Mouse (Mus musculus): Measurements from ENCODE around the gene Chic2. TPM values are rescaled to one million over a fixed set of nuclear protein-coding genes. Genes with fewer than 3 reads are reported as not detected.

Gene Chic2
- polyA plus RNA-seq, 1 experiment = 16.5 TPM

DNA sequence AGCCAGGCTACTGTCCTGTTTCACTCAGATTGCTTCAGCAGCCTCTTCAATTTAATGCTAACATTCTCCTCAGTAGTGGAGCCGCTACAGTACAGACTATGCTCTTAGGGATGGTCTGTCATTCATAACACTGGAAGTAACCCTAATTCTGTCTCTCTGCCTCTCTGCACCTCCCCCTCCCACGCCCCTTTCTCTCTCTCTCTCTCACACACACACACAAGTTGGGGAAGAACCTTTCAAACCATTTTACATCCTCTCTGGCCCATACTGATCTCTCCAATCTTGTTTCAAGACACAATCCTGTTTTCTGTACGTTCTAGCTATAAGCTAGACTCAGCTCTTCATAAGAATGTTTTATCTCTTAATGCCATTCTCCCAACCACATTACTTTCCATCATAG is 9.1 kb downstream of the Chic2 start:
- Histone ChIP-seq H3K4me1 (ENCODE audit: control insufficient read depth, insufficient read depth, insufficient read length, low read length) (peaks cover 9% of the 10 kb centered on the region), H3K4me3 (ENCODE audit: insufficient read depth, low read depth, low read length) (no peak overlapping the region), H3K27ac (replicated peaks; ENCODE audit: low read depth, low read length) (no peak overlapping the region)

DNA sequence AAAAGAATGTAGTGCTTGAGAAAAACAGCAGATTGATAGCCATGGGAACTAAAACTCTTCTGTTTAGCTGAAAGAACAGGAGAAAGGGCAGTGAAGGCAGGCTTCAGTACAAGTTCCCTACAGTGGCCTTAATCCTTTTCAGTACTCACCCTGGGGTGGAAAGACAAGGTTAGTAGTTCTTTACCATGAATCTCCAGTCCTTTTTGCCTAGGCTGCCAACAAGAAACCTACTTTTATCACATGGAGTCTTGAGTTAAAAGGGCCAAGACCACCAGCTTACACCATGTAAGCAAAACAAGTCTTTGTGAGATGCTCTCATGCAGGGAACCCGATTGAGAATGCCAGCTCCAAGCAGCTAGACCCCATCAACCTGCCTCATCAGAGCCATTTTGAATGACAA is 29.8 kb downstream of the Chic2 start:
- Histone ChIP-seq H3K27ac (replicated peaks; ENCODE audit: low read depth, low read length) (no peak overlapping the region), H3K4me3 (ENCODE audit: insufficient read depth, low read depth, low read length) (no peak overlapping the region), H3K4me1 (ENCODE audit: control insufficient read depth, insufficient read depth, insufficient read length, low read length) (0 out of 2 replicates have a peak, but pooled peaks cover 3% of the 10 kb centered on the region)

DNA sequence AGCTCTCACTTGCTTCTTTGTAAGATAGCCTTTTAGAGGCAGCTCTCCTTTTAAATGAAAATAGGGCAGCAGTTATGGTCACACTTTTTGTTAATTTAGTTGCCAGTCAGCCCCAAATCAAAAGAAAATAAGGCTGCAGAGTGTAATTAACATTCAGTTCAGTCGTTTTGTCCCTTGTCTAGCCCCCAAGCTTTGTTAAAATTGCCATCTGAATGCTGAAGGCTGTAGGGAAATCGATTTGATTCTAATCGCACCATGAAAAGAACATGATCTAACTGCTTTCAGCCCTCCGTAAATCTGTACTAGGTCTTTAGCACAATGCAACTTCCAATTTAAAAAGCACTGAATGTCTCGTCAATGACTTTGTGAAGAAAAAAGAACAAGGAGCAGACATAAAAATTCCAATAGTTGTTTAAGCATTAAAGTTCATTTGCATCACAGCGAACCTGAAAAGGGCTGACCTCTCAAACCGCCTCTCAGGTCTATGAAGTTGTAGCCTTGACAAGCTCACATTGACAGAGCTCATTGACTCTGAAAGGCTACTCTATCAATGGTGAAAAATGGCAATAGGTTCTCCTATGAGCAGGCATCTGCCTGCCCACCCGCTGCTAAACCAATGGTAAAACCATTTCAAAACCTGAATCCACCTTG is 31.7 kb downstream of the Chic2 start:
- 0 out of 2 replicates have a peak, but pooled peaks cover 3% of the 10 kb centered on the region for H3K4me1 ChIP-seq (ENCODE audit: control insufficient read depth, insufficient read depth, insufficient read length, low read length)
- no peak overlapping the region for H3K27ac ChIP-seq (replicated peaks; ENCODE audit: low read depth, low read length)
- no peak overlapping the region for H3K4me3 ChIP-seq (ENCODE audit: insufficient read depth, low read depth, low read length)

DNA sequence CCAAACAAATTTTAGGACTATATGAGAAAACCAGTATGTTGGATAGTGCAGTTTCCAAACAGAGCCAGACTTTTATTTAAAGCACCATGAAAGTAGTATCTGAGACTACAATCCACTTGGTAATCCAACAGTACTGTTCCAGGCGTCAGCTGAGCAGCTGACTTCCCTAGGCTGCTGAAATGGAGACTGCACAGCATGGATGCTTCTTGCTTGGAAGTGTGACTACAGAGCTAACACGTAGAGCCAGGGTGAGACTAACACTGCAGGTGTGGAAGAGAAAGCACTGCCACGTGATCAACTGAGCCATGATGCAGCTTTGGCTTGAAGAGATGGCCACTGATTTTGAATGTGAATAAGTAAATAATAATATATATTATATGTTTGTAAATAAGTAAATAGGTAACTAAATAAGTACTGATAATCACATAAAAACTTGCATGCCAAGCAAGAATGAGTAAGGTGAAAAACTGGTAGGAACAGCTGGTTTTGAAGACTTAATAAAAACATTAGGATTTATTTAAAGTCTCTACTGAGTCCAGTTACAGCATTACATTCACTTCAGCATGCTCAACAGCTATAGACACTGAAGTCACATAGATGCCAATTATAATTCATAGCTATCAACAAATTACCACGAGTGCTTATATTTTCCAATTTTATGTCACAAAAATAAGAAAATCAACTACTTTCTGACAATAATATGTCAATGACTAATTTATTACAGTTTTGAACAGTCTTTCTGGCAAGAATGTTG is 32.4 kb downstream of the Chic2 start:
- Histone ChIP-seq H3K4me3 (ENCODE audit: insufficient read depth, low read depth, low read length) (no peak overlapping the region), H3K27ac (replicated peaks; ENCODE audit: low read depth, low read length) (no peak overlapping the region), H3K4me1 (ENCODE audit: control insufficient read depth, insufficient read depth, insufficient read length, low read length) (0 out of 2 replicates have a peak, but pooled peaks cover 3% of the 10 kb centered on the region)

DNA sequence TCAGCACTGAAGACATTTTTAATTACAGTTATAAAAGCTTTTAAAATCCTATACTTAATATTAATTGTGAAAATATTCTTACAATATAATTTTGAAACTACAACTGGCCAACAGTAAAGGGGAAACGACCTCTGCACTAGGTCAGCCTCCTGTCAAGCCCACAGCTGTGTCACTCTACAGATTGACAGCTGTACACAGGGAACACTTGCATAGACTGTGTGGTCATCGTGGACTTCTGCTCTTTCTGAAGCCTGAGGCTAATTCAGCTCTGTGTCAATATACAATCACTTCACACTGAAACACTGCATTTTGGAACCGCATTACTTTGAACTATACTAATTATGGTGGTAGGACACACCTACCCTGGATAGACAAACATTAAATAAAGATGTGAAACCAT is 39.8 kb downstream of the Chic2 start:
- no peaks in the 10 kb centered on the region for H3K4me1 ChIP-seq (ENCODE audit: control insufficient read depth, insufficient read depth, insufficient read length, low read length)

DNA sequence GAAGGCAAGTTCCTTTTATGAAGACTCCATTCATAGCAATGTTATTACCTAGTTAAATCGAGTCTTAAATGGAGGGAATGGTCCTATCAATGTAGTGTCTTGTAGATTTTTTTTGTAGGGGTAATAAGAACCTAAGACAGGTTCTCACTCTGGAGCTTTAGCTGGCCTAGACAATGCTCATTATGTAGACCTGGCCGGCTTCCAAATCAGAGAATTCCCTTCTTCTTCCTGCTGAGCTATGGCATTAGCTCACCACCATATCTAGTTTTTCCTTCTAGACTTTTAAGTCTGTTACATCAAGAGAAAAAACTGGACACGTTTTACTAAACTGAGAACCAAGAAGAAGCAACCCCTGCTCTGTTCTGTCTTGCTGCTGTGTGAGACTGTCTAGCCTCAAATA is 42.5 kb downstream of the Chic2 start:
- Histone ChIP-seq H3K4me1 (ENCODE audit: control insufficient read depth, insufficient read depth, insufficient read length, low read length) (no peaks in the 10 kb centered on the region), H3K27ac (replicated peaks; ENCODE audit: low read depth, low read length) (no peak overlapping the region), H3K4me3 (ENCODE audit: insufficient read depth, low read depth, low read length) (no peak overlapping the region)

More for the DNA sequence above, 39.8 kb downstream of the Chic2 start:
- Histone ChIP-seq H3K27ac (replicated peaks; ENCODE audit: low read depth, low read length) (no peak overlapping the region), H3K4me3 (ENCODE audit: insufficient read depth, low read depth, low read length) (no peak overlapping the region)

DNA sequence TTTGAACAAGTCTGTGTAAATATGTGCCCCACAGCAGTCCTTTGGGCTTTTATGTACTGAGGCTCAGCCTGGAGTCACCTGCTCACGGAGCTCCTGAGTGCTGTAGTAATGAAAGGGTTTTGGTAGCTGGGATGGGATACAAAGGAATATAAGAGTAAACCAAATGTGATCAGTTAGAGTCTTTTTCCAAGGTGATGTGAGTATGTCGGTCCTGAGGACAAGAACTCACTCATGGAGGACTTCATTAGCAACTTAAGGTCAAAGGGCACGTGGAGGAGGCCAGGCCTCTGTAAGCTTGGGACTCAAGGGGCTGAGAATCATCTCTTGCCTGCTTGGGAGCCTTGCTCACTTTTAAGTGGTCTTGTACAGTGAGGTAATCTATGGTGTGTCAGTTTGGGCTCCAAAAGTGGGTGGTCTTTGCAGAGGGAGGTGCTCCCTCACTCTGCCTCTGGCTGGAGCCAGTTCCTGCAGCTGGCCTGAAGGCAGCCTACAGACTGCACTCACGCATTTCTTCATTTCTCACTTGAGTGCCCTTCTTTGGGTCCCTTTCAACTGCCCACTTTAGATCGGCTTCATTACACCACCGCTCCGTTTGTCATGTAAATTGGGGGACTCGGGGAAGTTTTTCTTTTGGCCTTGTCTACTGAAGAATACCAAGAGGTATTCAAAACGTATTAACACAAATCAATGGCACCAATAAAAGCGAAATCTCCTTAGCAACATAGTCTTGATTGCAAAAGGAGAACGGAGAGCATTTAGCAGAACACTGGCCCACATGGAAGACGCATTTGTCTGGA is 45.7 kb downstream of the Chic2 start:
- Histone ChIP-seq H3K27ac (replicated peaks; ENCODE audit: low read depth, low read length) (no peak overlapping the region), H3K4me1 (ENCODE audit: control insufficient read depth, insufficient read depth, insufficient read length, low read length) (no peaks in the 10 kb centered on the region), H3K4me3 (ENCODE audit: insufficient read depth, low read depth, low read length) (no peak overlapping the region)

DNA sequence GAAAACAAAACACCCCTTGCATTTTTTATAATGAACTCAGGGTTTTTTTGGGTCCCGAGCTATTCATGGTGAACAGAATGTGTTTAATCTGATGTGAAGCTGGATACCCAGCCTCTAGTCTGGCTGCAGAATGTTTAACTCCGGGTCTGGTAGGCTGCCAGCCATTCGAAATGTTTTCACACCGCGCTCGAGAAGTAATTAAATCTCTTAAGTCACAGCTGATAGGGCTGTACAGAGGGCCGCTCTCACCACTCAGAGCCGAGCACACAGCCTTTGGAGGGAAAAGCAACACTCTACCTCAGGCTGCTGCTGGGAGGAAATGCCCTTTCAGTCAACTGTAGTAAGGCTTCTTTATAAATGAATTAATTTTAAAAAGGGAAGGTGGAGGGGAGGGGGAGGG is 49.6 kb downstream of the Chic2 start:
- Histone ChIP-seq H3K4me1 (ENCODE audit: control insufficient read depth, insufficient read depth, insufficient read length, low read length) (no peaks in the 10 kb centered on the region), H3K27ac (replicated peaks; ENCODE audit: low read depth, low read length) (no peak overlapping the region), H3K4me3 (ENCODE audit: insufficient read depth, low read depth, low read length) (no peak overlapping the region)

DNA sequence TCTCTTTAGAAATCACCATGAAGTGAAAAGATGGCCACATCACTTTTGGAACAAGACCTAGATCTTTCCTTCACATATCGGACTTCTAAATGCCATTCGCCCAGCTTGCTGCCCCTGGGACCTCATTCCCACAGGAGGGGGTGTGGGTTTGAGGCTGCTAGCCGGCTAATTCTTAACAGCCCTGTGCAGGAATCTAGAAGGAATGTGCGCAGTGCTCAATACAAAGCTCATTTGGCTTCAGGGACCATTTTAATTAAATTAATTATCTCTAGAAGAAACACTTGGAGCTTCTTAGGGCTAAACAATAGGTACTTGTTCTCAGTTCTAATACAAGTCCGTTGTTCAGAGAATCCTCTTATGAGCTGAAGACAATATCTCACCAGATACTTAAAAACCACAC is 60.5 kb downstream of the Chic2 start:
- H3K27ac ChIP-seq (replicated peaks; ENCODE audit: low read depth, low read length) = no peak overlapping the region
- no peaks in the 10 kb centered on the region for H3K4me1 ChIP-seq (ENCODE audit: control insufficient read depth, insufficient read depth, insufficient read length, low read length)
- no peak overlapping the region for H3K4me3 ChIP-seq (ENCODE audit: insufficient read depth, low read depth, low read length)

DNA sequence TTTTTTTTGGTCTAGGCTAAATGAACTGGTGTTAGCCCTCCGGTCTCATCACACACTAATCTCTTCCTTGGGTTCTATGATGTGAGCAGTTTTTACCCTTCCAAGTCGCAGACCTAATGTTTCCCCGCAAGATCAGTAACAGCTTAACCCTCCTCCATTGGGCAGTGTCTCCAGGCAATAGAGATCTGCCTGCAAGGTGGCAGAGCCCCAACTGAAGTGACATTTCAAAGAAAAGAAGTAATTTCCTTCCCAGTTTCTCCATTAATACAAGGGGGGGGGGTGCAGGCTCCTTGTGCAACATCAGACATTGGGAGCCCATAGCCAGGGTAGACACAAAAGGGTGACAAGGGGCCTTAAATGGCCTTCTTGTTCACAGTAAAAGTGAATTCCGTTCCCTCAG is 64.0 kb downstream of the Chic2 start:
- Histone ChIP-seq H3K27ac (replicated peaks; ENCODE audit: low read depth, low read length) (no peak overlapping the region), H3K4me3 (ENCODE audit: insufficient read depth, low read depth, low read length) (no peak overlapping the region), H3K4me1 (ENCODE audit: control insufficient read depth, insufficient read depth, insufficient read length, low read length) (peaks cover 1% of the 10 kb centered on the region)

DNA sequence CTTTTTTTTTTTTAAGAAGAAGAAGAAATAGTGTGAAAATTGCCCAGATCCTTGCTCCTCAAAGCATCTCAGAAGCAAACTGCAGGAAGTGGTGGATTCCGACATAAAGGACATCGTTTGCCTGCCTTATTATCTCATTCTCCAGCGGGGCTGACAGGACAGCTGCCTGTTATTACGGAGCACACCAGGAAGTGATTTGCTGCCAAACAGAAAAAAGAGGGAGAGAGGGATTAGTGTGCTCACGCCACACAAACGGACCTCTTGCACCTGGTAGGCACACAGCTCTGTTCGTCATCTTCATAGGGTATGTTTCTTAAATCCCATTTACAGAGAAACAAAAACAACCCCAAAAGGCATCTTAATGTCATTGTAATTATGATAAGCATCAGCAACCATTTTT is 64.4 kb downstream of the Chic2 start:
- Histone ChIP-seq H3K27ac (replicated peaks; ENCODE audit: low read depth, low read length) (no peak overlapping the region), H3K4me3 (ENCODE audit: insufficient read depth, low read depth, low read length) (no peak overlapping the region), H3K4me1 (ENCODE audit: control insufficient read depth, insufficient read depth, insufficient read length, low read length) (peaks cover 4% of the 10 kb centered on the region)

DNA sequence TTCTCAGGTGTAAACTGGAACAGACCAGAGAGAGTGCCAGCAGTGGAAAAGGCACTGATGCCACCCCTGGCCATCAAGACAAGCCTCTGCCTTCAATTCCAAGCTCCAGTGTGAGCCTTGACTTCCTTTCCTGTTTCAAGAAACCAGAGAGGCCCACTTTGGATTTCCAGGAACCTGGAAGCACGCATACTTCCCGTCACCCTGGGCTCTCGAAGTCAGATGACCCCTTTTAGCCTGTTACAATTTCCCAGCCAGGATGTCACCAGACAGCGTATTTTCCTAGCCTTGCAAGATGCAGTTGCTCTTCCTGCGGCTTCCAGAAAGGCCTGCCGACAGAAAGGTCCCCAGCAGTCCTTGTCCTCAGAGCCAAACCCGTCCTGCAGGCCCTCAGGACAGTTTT is 65.0 kb downstream of the Chic2 start:
- Histone ChIP-seq H3K4me1 (ENCODE audit: control insufficient read depth, insufficient read depth, insufficient read length, low read length) (peaks cover 4% of the 10 kb centered on the region), H3K27ac (replicated peaks; ENCODE audit: low read depth, low read length) (no peak overlapping the region), H3K4me3 (ENCODE audit: insufficient read depth, low read depth, low read length) (no peak overlapping the region)

DNA sequence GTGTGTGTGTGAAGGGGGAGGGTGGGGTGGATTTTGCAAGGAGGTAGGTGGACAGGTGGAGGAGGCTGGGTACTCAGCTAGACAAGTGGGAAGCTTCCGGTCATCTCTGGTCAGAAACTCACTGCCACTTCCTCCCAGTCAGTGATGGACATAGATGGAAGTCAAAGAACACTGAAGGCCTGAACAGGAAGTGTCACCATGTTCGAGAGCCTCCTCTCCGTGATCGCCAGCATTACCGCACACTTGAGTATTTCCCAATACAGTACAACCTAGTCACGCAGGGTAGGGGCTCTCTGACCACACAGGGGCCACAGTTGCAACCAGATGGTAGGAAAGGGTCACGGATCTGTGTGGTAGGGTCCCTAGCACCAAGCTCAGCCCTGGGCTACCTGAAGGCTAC is 69.1 kb downstream of the Chic2 start:
- H3K4me3 ChIP-seq (ENCODE audit: insufficient read depth, low read depth, low read length) = no peak overlapping the region
- no peak overlapping the region for H3K27ac ChIP-seq (replicated peaks; ENCODE audit: low read depth, low read length)
- peaks cover 7% of the 10 kb centered on the region for H3K4me1 ChIP-seq (ENCODE audit: control insufficient read depth, insufficient read depth, insufficient read length, low read length)

DNA sequence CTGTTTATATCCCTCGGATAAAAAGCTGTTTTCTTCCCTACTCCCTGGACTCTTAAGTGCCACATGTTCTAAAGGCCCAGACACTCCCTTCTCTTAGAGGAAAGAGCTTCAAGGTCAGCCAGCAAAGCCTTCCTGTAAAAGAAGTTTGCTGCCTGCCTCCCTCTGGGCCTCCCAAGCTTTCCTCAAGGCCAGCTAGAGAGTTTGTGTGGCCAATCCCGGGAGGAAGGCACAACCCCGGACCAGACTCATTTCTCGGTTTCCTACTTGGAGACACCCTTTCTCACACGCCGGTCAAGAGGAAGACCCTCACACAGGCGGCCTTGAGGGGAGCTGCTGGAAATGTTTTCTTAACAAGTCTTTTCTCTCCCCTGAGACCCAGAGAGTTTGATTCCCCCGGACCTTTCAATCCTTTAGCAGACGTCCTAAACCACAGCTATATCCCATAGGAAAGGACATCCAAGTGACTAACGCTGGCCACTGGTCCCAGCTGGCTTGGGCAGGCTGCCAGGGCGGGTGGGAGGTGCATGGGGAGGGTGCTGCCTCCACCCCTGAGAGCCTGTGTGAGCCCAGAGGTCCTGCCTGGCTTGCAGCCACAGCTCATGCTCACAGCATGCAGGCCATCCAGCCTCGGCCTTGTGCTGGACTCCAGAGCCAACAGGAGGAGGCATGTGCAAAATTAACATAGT is 69.7 kb downstream of the Chic2 start:
- Histone ChIP-seq H3K27ac (replicated peaks; ENCODE audit: low read depth, low read length) (peak overlapping the region; percentile 90), H3K4me3 (ENCODE audit: insufficient read depth, low read depth, low read length) (no peak overlapping the region), H3K4me1 (ENCODE audit: control insufficient read depth, insufficient read depth, insufficient read length, low read length) (peaks cover 7% of the 10 kb centered on the region)

DNA sequence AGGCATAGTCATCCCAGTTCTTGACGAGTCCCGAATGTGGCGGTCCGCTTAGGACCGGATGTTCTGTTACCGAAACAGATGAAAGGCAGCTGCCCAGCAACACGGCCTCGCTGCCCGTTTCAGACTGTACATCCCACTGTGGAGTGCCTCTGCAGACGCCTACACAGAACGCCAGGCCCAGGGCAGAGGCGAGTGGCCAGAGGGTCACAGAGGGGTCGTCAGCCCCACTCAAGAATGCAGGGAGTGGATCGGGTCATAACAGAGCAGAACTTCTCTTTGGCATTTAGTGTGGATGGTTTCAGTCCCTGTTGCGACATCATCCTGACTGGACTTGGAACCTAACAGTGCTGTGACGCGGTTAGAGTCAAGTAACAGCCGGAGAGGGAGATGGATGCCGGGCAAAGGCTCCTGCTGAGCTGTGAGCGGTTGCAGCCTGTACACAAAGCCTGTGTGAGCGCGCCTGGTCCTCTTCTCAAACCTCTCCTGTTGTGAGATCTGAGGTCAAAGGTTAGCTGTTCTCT is 70.5 kb downstream of the Chic2 start:
- Histone ChIP-seq H3K4me1 (ENCODE audit: control insufficient read depth, insufficient read depth, insufficient read length, low read length) (peaks cover 7% of the 10 kb centered on the region), H3K4me3 (ENCODE audit: insufficient read depth, low read depth, low read length) (peak overlapping the region; percentile 18), H3K27ac (replicated peaks; ENCODE audit: low read depth, low read length) (peak overlapping the region; percentile 90)

Measured in brown adipose tissue, adult 24 weeks (tissue).